Mouse (Mus musculus) CD4-positive naive resting alpha-beta T cell, adult 76 days (primary cell): ENCODE data around the gene C1qtnf5. TPM values are rescaled to one million over a fixed set of nuclear protein-coding genes. Genes with fewer than 3 reads are reported as not detected.

Source experiments
- total RNA-seq: library from RNA; stranded (reverse); gene quantifications from one replicate; pipeline ENCODE4 v1.2.4, GENCODE M21; 2023

Gene C1qtnf5
- total RNA-seq = 6.4 TPM

GRCm38 (mm10) chr9:44107110-44107509, at the start of gene C1qtnf5:
C1qtnf5 (plus strand) TSS chr9:44107245.

DNA sequence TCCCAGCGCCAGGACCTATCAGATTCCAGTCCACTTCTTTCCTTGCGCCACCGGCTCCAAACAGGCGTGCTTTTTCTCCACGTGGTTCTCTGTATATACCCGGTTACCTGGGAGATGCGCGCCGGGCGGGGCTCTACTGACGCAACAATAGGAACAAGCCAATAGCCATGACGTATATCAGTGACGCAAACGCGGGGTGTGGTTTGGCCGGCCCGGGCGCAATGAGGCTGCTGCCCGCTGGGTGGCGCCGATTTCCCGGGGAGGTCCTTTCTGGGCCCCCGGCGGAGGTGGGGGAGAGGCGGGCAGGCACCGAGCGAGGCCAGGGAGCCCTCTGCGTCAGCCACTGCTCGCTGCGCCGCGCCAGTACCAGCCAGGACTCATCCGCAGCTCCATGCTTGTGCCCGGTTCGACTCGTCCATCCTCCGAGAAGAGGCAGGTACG, 40.2 kb upstream of the C1qtnf5 start, which contains the start of gene Usp2:
Gene Usp2, plus strand, starts transcription at position 237 of the 441 bp plus-strand sequence.

GRCm38 (mm10) chr9:44101490-44101889, 5.6 kb upstream of the C1qtnf5 start, which contains the start of gene Mfrp:
Mfrp (plus strand) TSS chr9:44101729.

DNA sequence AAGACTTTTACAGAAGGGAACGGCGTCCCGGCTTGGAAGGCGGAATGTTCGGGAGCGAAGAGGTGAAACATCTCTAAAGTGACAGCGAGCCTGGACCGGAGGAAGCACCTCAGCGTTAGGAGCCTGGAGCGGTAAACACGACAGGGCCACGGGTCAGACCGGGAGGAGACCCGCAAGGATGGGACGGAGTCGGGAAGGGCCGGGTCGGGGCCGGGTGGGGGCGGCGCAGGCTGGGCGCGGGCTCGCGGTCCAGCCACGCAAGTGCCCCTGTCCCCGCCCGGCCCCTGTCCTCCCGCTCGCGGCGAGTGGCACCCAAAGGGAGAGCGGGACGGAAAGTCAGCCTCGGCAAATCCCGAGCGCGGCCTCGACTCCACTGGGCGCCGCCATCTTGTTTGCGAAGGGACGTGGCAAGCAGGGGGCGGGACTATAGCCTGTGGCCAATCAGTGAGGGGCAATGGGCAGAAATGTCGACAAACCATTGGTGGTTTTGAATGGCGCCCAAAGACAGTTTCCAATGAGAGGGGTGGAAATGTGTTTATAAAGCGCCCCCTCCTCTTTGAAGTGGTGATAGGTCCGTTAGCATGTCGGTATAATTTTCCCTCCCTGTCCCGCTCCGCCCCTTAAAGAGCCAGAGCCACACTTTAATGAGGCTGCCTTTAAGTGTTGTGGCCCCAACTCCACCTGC, 6.2 kb downstream of the C1qtnf5 start, which contains the start of the genes Gm49380 and Rnf26:
Gene Gm49380, minus strand, starts transcription at position 396 of the 685 bp plus-strand sequence.
Gene Rnf26, minus strand, starts transcription at position 413 of the 685 bp plus-strand sequence.

GRCm38 (mm10) chr9:44134101-44134850, 27.2 kb downstream of the C1qtnf5 start, which contains the start of gene Mcam:
Mcam (plus strand) TSS chr9:44134469.

Other genes starting within 250 kb of the C1qtnf5 start
- gene Thy1, start 63.9 kb upstream of the C1qtnf5 start, total RNA-seq = 595 TPM
- gene Usp2, start 40.2 kb upstream of the C1qtnf5 start, total RNA-seq = 66.1 TPM
- gene Mfrp, start 5.5 kb upstream of the C1qtnf5 start, total RNA-seq = 1.3 TPM
- 0.23 TPM for gene Gm49380, start 6.3 kb downstream of the C1qtnf5 start, total RNA-seq
- gene Rnf26, start 6.3 kb downstream of the C1qtnf5 start, total RNA-seq = 23.1 TPM
- gene Mcam, start 27.2 kb downstream of the C1qtnf5 start, total RNA-seq = 2.8 TPM
- gene Cbl, start 126.8 kb downstream of the C1qtnf5 start, total RNA-seq = 153 TPM
- gene Ccdc153, start 133.4 kb downstream of the C1qtnf5 start, total RNA-seq = not detected
- gene Pdzd3, start 144.2 kb downstream of the C1qtnf5 start, total RNA-seq = not detected
- gene Nlrx1, start 161.4 kb downstream of the C1qtnf5 start, total RNA-seq = 7.1 TPM
- gene Abcg4, start 181.4 kb downstream of the C1qtnf5 start, total RNA-seq = 0.35 TPM
- gene Hinfp, start 198.4 kb downstream of the C1qtnf5 start, total RNA-seq = 47.4 TPM
- gene C2cd2l, start 213.0 kb downstream of the C1qtnf5 start, total RNA-seq = 23.0 TPM
- 5.8 TPM for gene Dpagt1, start 218.8 kb downstream of the C1qtnf5 start, total RNA-seq
- 35.0 TPM for gene H2afx, start 227.4 kb downstream of the C1qtnf5 start, total RNA-seq
- 18.1 TPM for gene Hmbs, start 237.0 kb downstream of the C1qtnf5 start, total RNA-seq